Mouse (Mus musculus): Measurements from ENCODE around the gene Sdr39u1.

Gene Sdr39u1

DNA sequence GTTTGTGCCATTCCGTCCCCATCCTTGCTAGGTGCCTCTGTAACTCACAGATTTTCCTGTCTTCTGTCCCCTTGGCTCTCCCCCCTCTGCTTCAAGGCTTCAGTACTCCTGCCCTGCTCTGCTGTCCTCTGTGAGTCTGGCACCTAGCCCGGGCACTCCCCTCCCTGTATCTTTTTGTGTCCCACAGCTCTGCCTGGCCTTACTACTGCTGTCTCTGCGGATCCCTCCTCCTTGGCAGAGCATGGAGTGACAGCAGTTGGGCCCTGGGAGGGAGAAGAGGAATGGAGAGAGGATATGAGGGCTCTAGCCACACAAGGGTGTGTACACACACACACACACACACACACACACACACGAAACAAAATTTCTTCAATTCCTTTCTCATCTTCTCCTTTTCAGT lies 15.9 kb downstream of the Sdr39u1 start, which contains the start of gene Cbln3:
TSS of gene Cbln3 (minus strand) at position 227 of the 400 bp plus-strand sequence.
- peak; percentile 99 for DNase-seq

DNA sequence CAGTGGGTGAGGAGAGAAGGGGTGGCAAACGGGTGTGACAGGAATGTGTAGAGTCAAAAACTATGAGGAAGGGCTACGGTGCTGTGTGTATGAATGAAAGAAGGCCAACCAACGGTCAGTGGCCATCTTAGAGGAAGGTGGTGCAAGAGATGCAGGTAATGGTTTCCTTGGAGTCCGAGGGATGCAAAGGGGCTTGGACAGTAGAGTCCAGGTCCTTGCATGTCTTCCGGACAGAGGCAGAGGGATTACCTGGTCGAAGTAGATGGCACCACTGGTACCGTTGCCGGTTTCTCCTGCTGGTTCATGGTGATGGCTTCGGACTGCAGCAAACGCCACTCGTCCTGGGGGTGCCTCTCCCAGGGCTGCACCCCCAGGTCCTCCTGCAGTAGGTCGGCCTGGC lies 16.4 kb downstream of the Sdr39u1 start:
- DNase-seq, result no peak

- peak; percentile 62 for DNase-seq
Measured at GRCm38 (mm10) chr14:55883149-55883661, 16.9 kb downstream of the Sdr39u1 start.

GRCm38 (mm10) chr14:55882171-55882641 lies 17.9 kb downstream of the Sdr39u1 start:
- peak; percentile 95 for DNase-seq

- DNase-seq, result no peak
Measured at GRCm38 (mm10) chr14:55880982-55881381, 19.1 kb downstream of the Sdr39u1 start.

DNA sequence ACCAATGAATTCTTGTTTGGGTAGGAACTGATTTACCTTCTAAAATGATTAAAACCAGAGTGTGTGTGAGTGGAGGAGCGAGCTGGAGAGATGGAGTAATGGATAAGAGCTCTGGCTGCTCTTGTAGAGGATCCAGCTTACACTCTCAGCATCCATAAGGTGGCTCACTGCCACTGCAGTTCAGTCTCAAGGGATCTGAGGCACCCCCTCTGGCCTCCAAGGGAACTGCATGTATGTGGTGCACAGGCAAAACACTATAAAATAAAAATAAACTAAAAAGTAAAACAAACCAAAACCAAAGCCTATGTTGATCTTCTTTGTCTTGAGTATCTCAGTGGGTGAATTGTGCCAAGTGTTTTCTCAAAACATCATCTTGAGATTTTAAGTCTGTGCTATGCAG lies 20.5 kb downstream of the Sdr39u1 start:
- peak; percentile 62 for DNase-seq

DNA sequence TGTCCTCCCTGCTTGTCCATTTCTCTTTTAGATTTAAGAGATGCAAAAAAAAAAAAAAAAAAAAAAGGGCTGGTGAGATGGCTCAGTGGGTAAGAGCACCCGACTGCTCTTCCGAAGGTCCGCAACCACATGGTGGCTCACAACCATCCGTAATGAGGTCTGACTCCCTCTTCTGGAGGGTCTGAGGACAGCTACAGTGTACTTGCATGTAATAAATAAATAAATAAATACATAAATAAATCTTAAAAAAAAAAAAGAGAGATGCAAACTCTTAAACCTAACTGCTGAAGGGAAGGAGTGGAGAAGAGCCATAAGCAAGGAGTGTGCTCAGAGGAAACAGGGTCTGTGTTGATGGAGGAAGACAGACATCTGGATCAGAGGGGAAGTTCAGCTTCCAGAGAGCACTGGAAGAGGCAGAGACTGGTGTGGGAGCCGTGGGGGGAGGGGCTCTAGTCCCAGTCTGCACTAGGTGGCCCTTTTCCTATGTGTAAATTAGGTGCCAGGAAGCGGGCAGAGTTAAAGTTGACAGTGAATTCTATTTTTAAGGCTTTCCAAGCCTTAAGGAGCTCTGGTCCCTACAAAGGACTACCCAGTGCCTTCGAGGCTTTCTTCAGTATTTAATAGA lies 21.7 kb downstream of the Sdr39u1 start:
- DNase-seq, result no peak

GRCm38 (mm10) chr14:55877469-55878315 lies 22.4 kb downstream of the Sdr39u1 start:
- no peak for DNase-seq

GRCm38 (mm10) chr14:55873714-55874683 lies 26.1 kb downstream of the Sdr39u1 start:
- DNase-seq, result peak; percentile 90

GRCm38 (mm10) chr14:55873242-55873713 lies 26.8 kb downstream of the Sdr39u1 start:
- peak; percentile 52 for DNase-seq

DNA sequence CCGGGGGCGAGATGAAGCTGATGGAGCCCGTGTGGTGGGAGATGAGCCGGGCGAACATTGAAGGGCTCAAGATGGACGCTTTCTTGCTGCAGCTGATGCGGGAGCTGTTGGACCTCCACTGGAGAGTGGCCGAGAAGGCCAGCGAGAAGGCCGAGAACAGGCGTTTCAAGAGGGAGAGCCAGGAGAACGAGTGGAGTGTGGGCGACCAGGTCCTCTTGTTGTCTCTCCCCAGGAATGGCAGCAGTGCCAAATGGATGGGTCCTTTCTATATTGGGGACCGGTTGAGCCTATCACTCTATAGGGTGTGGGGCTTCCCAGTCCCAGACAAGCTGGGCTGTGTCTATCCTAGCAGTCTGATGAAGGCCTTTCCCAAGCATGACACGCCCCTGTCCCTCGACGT lies 27.5 kb downstream of the Sdr39u1 start:
- DNase-seq, result no peak

DNA sequence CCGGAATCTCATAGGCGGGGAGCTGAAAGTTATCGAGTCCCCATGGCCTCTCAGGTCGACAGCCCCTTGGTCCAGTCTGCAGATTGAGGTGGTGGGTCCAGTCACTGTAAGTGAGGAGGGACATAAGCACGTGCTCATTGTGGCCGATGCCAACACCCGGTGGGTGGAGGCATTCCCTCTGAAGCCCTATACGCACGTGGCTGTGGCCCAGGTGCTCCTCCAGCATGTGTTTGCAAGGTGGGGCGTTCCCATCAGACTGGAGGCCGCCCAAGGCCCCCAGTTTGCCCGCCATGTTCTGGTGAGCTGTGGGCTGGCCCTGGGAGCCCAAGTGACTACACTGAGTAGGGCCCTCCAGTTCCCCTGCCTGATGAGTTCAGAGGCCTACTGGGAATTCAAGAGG lies 28.1 kb downstream of the Sdr39u1 start:
- no peak for DNase-seq

DNA sequence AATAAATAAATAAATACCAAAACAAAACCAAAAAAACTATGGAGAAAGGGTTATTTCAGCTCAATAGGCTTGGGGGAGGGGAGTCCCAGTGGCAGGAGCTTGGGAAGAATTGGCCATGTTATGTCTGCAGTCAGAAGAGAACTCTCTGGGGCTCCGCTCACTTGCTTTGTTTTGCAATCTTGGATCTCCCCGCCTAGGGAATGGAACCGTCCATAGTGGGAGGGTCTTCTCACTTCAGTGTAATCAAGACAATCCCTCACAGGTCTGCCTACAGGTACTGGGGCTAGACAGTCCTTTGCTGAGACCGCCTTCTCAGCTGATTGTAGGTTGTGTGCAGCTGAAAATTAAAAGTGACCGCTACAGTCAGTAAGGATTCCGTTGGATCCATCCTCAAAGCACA lies 30.6 kb downstream of the Sdr39u1 start:
- DNase-seq, result no peak

DNA sequence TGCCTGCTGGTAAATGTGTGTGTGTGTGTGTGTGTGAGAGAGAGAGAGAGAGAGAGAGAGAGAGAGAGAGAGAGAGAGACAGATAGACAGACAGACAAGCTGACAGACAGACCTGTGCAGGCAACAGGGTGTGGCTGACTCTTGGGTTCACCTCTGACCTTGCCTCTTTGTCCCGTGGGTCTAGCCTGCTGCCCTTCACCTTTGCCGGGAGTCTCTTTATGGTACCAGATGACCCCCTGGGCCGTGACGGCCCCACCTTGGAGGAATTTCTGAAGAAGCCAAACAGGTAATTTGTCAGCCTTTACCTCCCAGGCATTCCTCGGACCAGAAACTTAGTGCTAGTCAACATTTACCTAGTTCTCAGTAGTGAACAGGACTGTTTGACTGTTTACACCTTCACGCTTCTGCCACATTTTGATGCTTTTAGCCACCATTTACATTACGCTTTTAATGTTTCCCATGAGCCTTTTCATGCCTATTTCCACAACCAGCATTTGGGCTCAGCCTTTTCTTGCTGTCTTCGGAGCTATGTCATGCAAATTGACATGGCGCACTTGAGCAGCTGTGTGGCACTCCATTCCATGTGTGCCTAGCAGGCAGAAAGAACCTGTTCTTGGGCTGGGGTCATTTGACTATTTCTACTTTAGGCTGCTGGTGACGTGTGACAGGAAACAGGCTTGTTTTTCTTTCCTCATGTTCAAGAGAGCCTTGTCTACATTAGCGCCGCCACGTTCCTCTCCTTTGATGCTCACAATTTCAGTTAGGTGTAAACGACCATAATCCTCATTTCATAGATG lies 31.7 kb downstream of the Sdr39u1 start:
- DNase-seq, result no peak

GRCm38 (mm10) chr14:55866962-55867361 lies 33.1 kb downstream of the Sdr39u1 start:
- DNase-seq, result no peak

DNA sequence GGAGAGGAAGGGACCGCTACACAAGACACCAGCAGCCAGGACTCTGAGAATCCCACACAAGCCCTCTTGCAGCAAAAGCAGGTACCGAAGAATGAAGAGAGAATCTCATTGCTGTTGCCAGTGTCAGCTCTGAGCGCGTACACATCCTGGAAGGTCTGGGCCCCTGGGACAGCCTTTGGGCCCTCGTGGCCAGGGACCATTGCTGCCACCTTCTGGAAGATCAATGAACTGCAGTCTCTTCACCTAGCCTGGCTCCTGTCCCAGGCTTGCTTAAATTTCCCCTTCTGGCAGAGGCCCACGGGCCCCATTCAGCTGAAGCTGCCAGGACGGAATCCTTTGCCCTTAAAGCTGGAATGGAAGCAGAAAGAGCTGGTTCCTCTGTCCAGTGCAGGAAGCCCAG lies 36.3 kb downstream of the Sdr39u1 start:
- no peak for DNase-seq

DNA sequence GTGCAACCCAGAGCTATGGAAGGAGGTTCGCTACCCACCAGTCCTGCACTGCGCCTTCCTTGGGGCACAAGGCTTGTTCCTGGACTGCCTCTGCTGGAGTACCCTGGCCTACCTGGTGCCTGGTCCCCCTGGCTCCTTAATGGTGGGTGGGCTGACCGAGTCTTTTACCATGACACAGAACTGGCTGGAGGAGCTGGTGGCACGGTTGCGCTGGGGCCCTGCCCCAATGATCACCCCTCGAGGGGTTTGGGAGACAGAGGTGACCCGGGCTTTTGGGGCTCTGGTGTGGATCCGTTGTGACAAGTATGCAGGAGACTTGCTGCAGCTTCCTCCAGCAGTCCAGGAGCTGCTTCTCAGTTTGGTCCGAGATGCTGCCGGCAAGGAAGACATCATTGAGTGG lies 37.1 kb downstream of the Sdr39u1 start:
- DNase-seq, result no peak

DNA sequence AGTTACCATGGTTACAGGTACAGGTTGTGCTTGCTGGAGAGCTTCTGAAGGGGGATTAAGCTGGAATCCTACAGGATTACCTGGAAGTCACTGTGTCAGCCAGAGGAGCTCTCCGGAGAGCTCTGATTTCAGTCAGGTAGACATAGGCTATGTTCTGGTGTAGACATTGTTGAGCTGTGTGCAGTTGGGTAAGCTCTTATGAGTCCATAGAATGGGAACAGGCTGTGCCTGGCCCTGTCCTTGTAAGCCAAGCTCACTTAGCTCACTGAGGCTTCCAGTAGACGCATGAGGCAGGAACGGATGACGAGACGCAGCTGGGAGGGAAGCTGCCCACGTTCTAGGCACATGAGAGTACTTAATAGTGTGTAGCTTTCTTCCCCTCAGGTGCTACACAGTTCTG lies 37.9 kb downstream of the Sdr39u1 start:
- no peak for DNase-seq

DNA sequence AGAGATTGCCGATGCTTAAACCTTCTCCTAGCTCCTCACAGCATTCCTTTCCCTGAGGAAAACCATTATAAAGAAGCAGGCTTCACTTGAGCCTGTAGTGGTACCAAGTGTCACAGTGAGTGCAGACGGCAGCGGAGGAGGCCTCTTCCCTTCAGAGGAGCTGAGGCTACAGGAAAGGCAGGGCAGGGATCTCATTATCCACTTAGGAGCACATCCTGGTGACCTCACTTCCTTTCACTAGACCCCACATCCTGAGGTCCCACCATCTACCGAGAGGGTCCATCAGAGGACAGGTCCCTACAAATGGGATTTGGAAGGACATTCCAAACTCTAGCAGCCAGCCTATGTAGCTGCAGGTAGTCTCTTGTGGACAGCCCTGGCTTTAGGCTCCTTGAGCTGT lies 42.5 kb downstream of the Sdr39u1 start:
- DNase-seq, result no peak

- no peak for DNase-seq
Measured at GRCm38 (mm10) chr14:55855101-55855561, 45.0 kb downstream of the Sdr39u1 start.

GRCm38 (mm10) chr14:55854406-55855100 lies 45.5 kb downstream of the Sdr39u1 start:
- no peak for DNase-seq
